Mouse (Mus musculus): ENCODE measurements around the gene Qsox1.

Qsox1 gene

GRCm38 (mm10) chr1:155801014-155801991 is 11.4 kb downstream of the Qsox1 start:
- DNase-seq (ENCODE audit: low read depth, low spot score), result no peak

DNA sequence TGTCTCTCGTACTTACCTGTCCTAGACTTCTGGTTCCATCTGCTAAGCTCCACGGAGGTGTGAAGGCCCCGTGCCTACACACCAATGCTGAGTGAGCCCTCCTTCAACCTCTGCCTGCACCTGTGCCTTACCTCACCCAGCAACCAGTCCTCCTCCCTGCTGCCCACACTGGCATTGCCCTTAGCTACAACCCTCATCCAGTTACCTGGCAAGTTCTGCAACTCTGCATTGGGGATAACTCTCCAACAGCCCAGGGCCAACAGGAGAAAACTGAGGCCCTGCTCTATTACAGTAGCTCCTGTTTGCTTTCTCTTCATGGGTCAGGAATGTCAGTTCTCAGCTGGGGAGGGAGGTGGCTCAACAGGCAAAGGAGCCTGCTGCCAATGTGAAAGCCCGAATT is 14.7 kb downstream of the Qsox1 start:
- no peak for DNase-seq (ENCODE audit: low read depth, low spot score)

GRCm38 (mm10) chr1:155797425-155797824 is 15.3 kb downstream of the Qsox1 start:
- no peak for DNase-seq (ENCODE audit: low read depth, low spot score)

DNA sequence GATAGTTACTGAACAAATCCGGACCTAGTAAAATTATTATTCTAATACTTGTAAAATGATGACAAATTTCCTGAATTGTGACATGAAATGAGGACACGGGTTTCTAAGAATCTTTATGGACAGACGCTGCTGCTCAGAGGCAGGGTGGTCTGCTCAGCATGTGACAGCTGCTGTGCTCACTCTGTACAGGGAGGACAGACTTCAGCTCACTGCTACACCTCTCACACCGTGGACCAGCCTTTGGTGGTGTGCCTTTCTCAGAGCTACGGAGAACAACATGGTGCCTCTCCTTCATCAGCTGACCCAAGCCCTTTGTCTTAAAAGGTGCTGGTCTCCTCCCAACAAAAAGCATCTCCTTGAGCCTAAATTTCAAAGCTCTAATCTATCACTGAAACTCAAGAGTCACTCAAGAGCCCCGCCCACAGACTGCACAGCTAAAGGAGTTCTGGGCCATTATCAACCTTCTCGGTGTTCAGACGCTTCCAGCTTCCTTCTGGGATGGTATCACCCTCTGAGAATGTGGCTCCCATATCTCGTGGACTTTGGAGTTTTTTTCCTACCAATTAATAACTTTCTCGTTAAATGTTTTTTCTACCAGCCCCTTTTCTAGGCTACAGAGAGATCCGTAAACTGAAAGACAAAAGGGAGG is 15.8 kb downstream of the Qsox1 start:
- DNase-seq (ENCODE audit: low read depth, low spot score), result no peak

- DNase-seq (ENCODE audit: low read depth, low spot score), result no peak
These were observed 16.9 kb downstream of the Qsox1 start for GRCm38 (mm10) chr1:155795791-155796233.

GRCm38 (mm10) chr1:155794855-155795254 is 17.8 kb downstream of the Qsox1 start:
- DNase-seq (ENCODE audit: low read depth, low spot score), result no peak

DNA sequence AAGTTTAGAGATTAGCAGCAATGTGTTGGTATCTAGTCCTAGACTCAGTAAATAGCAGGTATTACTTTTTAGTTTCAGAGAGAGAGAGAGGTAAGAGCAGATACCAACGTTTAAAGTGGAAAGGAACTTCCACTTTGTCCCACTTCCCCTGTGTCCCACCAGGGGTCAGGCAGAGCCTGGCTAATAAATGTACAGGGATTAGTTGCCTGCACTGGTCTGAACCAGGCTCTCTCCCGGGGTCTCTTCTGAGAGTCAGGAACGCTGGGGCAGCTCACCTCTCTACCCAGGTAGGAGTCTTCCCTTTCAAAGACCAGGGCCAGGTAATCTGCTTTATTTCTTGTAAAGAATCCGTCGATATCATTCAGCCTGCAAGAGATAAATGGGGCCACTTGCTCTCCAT is 20.8 kb downstream of the Qsox1 start:
- peak; percentile 23 for DNase-seq (ENCODE audit: low read depth, low spot score)

DNA sequence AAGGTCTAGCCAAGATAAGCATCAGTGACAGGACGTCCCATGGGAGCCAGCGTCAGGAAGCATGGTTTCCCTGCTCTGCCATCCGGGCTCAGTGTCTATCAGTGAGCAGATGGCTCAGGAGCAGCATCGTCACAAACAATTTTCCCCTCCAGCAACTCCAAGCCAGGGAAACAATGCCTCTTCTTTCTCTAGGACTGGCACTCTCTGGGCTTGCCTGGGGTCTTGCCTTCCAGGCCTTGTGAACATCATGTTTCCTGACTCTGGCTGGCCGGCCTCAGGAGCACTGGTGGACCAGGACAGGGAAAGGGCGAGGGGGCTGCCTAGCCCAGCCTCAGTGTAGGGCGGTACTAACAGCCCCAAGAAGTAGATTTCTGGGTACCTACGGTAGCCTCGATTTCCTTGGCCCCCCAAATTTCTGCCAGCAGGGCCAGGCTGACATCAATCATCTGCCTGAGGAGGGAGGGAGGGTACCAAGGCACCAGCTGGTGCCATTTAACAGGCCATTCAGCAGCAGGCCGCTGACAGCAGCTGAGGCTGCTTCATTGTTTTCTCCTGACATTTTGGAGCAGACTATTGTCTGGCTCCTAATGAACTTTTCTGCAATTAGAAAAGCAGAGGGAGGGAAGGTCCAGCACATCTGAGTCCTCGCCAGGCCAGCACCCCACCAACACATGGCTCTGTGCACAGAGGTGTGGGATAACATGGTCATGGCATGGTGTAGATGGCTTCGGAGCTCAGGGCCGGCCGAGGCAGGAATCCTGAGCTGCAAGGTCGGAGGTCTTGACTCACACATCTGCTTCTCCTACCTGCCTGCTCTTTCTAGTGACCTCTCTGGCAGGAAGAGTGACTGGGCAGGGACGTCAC is 22.3 kb downstream of the Qsox1 start:
- DNase-seq (ENCODE audit: low read depth, low spot score), result peak; percentile 47

GRCm38 (mm10) chr1:155785886-155786285 is 26.8 kb downstream of the Qsox1 start:
- DNase-seq (ENCODE audit: low read depth, low spot score), result no peak

- DNase-seq (ENCODE audit: low read depth, low spot score), result peak; percentile 74
These were observed 28.1 kb downstream of the Qsox1 start for GRCm38 (mm10) chr1:155784343-155785205.

DNA sequence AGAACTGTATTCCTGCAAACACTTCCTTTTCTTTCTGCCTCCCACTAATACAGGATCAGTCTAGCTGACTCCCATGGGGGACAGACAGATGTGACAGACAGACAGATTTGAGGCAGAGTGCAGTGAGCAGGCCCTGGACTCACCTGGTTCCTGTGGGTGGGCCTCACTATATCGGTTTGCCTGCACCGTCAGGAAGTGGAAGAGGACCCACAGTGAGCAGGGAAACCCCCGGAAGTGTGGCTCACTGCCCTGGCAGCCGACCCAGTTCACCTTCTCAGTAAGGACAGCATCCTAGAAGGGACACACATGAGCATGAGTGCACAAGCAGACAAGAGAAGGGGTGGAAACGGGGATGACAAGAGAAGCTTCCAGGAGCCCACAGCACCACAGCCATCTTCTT is 30.3 kb downstream of the Qsox1 start:
- DNase-seq (ENCODE audit: low read depth, low spot score), result no peak

GRCm38 (mm10) chr1:155777641-155778625 is 34.8 kb downstream of the Qsox1 start:
- DNase-seq (ENCODE audit: low read depth, low spot score), result no peak

- peak; percentile 84 for DNase-seq (ENCODE audit: low read depth, low spot score)
These were observed 53.5 kb downstream of the Qsox1 start for GRCm38 (mm10) chr1:155759167-155759566.

- DNase-seq (ENCODE audit: low read depth, low spot score), result no peak
These were observed 54.0 kb downstream of the Qsox1 start for GRCm38 (mm10) chr1:155758711-155759110.

DNA sequence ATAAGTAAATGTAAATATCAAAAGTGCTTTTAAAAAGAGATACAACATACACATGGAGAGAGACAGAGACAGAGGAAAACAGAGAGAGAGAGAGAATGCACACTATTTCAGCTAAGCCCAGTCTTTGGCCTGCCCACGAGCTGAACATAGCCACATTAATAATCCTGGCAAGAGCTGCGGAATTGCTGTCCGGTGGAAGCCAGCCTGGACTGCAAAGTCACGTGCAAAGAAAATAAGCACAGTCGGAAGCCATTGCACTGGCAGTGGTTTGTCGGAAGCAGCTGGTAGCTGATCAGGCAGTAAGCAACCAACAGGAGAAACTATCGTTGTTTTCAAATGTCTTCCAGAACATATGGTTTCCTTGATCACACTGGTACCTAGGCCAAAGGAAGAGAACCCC is 55.1 kb downstream of the Qsox1 start:
- DNase-seq (ENCODE audit: low read depth, low spot score), result no peak

DNA sequence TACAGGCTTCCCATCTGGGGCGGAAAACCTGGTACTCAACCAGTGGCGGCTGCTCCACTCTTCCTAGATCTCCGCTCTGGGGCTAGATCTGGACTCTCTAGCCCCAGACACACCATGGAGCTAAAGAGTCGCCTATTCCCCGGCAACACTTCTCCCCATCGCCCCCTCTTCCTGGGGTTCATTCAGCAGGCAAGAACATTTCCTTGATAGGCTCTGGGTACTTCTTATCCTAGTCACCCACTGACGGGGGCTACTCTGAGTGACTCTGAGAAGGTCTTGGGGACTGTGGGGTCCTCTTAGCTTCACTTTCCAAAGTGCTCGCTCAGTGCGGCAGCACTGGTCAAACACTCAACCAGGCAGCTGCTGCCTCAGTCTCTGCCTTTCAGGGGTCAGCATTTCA is 59.3 kb downstream of the Qsox1 start:
- DNase-seq (ENCODE audit: low read depth, low spot score), result no peak

GRCm38 (mm10) chr1:155751484-155752255 is 61.0 kb downstream of the Qsox1 start, which contains the start of gene Lhx4:
Lhx4 (minus strand) TSS chr1:155751684.
- no peak for DNase-seq (ENCODE audit: low read depth, low spot score)

GRCm38 (mm10) chr1:155750517-155751178 is 62.0 kb downstream of the Qsox1 start:
- peak; percentile 68 for DNase-seq (ENCODE audit: low read depth, low spot score)
